Mouse (Mus musculus): ENCODE results near the gene Rev3l. TPM values are rescaled to one million over a fixed set of nuclear protein-coding genes. Genes with fewer than 3 reads are reported as not detected.

Gene Rev3l
- polyA plus RNA-seq, 1 experiment: 11.8 TPM

DNA sequence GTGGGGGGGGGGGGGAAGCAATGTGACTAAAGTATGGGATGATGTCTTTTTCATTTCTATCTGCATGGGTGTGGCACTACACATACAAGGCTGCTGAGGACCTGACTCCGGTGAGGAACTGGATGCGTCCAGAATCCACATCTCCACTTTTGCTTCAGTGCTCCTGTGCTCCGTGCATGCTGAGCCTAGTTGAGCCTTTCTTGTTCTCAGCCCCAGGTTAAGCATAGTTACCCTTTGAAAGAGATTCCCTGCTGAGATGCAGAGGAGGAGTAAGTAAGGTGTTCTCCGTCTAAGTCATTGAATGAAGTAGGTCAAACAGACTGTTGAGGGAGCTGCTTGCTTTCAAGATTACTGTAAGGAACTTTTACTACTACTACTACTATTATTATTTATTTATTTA, 4.3 kb downstream of the Rev3l start:
- no peak for DNase-seq
- Histone ChIP-seq H3K27me3 (replicated peaks; ENCODE audit: control insufficient read depth, insufficient read depth, low read length) (no peaks in the 10 kb centered on the region), H3K4me3 (ENCODE audit: insufficient read depth, low read depth, low read length) (no peak overlapping the region), H3K36me3 (ENCODE audit: control insufficient read depth, insufficient read depth, low read length) (no peaks in the 10 kb centered on the region), H3K27ac (ENCODE audit: insufficient read depth, low read depth, low read length) (no peak overlapping the region), H3K4me1 (ENCODE audit: control insufficient read depth, insufficient read depth, low read length) (no peaks in the 10 kb centered on the region; the same call in 1 of the 2 replicates)
- 75% methylated on average over 4 of the region's 4 CpGs for WGBS
- TF ChIP-seq CTCF (conservative IDR thresholded peaks at IDR 0.05; ENCODE audit: insufficient read depth, insufficient read length, low read depth, low read length): no peak
- no peak for TF ChIP-seq POLR2A (IDR thresholded peaks at IDR 0.05; ENCODE audit: low read depth, low read length)

DNA sequence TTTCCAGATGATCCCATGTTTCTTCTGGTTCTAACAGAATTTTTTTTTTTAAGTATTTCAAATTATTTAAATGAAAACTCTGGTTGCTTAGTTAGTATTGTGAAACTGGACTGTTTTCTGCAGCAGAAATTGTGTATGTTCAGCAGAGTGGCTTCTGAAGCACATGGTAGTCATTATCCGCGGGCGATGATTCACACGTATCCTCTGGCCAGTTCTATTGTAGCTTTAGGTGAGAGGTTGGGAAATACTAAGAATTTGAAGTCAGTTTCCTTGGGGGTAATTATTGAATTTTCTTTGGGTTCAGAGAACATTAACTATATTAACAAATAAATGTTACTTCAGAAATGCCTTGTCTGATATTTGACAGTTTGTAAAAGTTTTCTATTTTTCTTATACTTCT, 10.1 kb downstream of the Rev3l start:
- Histone ChIP-seq H3K36me3 (ENCODE audit: control insufficient read depth, insufficient read depth, low read length) (no peaks in the 10 kb centered on the region), H3K27ac (ENCODE audit: insufficient read depth, low read depth, low read length) (no peak overlapping the region), H3K27me3 (replicated peaks; ENCODE audit: control insufficient read depth, insufficient read depth, low read length) (no peaks in the 10 kb centered on the region), H3K4me1 (ENCODE audit: control insufficient read depth, insufficient read depth, low read length) (no peaks in the 10 kb centered on the region), H3K4me3 (ENCODE audit: insufficient read depth, low read depth, low read length) (no peak overlapping the region)
- no peak for DNase-seq
- TF ChIP-seq POLR2A (IDR thresholded peaks at IDR 0.05; ENCODE audit: low read depth, low read length): no peak
- no peak for TF ChIP-seq CTCF (conservative IDR thresholded peaks at IDR 0.05; ENCODE audit: insufficient read depth, insufficient read length, low read depth, low read length)
- WGBS: 70% methylated on average over 4 of the region's 4 CpGs

DNA sequence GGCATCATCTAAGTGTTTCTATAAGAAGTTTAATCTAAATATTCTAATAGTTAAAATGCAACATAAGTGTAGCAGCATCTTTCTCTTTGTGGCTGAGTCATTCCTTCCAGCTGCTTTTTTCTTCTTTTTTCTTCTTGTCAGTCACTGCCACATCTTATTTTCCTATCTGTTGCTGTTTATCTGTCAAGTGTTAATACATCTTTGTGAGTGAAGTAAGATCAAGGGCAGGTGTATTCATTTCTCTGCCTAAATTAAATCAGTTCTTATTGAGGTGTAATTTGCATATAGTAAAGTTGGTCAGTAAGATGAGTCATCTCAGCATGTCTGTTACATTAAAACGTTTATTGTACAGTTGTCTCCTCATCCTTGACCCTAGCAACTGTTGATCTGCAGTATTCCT, 32.8 kb downstream of the Rev3l start:
- Histone ChIP-seq H3K27me3 (replicated peaks; ENCODE audit: control insufficient read depth, insufficient read depth, low read length) (no peaks in the 10 kb centered on the region), H3K36me3 (ENCODE audit: control insufficient read depth, insufficient read depth, low read length) (no peaks in the 10 kb centered on the region), H3K4me1 (ENCODE audit: control insufficient read depth, insufficient read depth, low read length) (no peaks in the 10 kb centered on the region), H3K4me3 (ENCODE audit: insufficient read depth, low read depth, low read length) (no peak overlapping the region), H3K27ac (ENCODE audit: insufficient read depth, low read depth, low read length) (no peak overlapping the region)
- TF ChIP-seq CTCF (conservative IDR thresholded peaks at IDR 0.05; ENCODE audit: insufficient read depth, insufficient read length, low read depth, low read length) (no peak), POLR2A (IDR thresholded peaks at IDR 0.05; ENCODE audit: low read depth, low read length) (no peak)
- WGBS: 71% methylated on average over 1 of the region's 1 CpGs
- DNase-seq: no peak

DNA sequence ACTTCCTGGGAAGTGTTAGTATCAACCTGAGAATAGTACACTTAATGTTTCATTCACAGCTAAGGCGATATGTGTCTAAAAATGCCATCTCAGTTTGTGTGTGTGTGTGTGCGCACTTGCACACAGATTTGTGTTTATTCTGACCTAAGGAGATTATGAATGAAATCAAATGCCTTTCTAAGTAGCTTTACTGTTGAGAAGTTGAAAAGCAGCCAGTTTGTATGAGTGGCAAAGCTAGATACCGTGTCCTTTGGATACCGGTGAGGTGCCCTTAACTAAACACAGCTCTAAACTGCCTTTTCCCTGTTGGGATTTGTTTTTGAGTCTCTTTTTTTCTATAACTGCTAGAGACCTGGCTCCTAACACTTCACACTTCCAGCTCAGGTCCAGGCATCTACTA, 34.8 kb downstream of the Rev3l start:
- no peaks in the 10 kb centered on the region for H3K36me3 ChIP-seq (ENCODE audit: control insufficient read depth, insufficient read depth, low read length)
- no peak overlapping the region for H3K27ac ChIP-seq (ENCODE audit: insufficient read depth, low read depth, low read length)
- 65% methylated on average over 4 of the region's 4 CpGs for WGBS
- TF ChIP-seq CTCF (conservative IDR thresholded peaks at IDR 0.05; ENCODE audit: insufficient read depth, insufficient read length, low read depth, low read length) (no peak), POLR2A (IDR thresholded peaks at IDR 0.05; ENCODE audit: low read depth, low read length) (no peak)
- no peak overlapping the region for H3K4me3 ChIP-seq (ENCODE audit: insufficient read depth, low read depth, low read length)
- DNase-seq: no peak
- H3K4me1 ChIP-seq (ENCODE audit: control insufficient read depth, insufficient read depth, low read length): no peaks in the 10 kb centered on the region
- no peaks in the 10 kb centered on the region for H3K27me3 ChIP-seq (replicated peaks; ENCODE audit: control insufficient read depth, insufficient read depth, low read length)

DNA sequence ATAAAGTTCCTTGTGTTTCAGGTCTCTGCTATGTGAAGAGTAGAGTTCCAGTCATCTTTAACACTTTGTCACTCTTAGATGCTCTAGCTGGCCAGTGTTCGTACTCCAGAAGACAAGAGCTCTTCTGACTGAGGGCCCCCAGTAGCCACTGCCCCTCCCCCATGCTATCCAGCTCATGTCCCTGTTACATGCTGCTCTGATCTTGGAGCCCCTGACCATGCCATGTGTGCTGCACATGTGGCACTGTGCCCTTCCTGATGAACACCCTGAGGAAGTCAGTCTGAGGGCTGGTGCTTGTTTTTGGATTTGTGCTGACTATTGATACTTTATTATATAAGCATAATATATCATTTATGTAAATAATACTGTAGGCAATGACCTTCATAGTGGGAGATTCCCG, 40.3 kb downstream of the Rev3l start:
- DNase-seq: no peak
- no peaks in the 10 kb centered on the region for H3K27me3 ChIP-seq (replicated peaks; ENCODE audit: control insufficient read depth, insufficient read depth, low read length)
- H3K27ac ChIP-seq (ENCODE audit: insufficient read depth, low read depth, low read length): no peak overlapping the region
- TF ChIP-seq POLR2A (IDR thresholded peaks at IDR 0.05; ENCODE audit: low read depth, low read length) (no peak), CTCF (conservative IDR thresholded peaks at IDR 0.05; ENCODE audit: insufficient read depth, insufficient read length, low read depth, low read length) (no peak)
- no peaks in the 10 kb centered on the region; the same call in 1 of the 2 replicates for H3K4me1 ChIP-seq (ENCODE audit: control insufficient read depth, insufficient read depth, low read length)
- no peaks in the 10 kb centered on the region for H3K36me3 ChIP-seq (ENCODE audit: control insufficient read depth, insufficient read depth, low read length)
- 71% methylated on average over 2 of the region's 2 CpGs for WGBS
- H3K4me3 ChIP-seq (ENCODE audit: insufficient read depth, low read depth, low read length): no peak overlapping the region

DNA sequence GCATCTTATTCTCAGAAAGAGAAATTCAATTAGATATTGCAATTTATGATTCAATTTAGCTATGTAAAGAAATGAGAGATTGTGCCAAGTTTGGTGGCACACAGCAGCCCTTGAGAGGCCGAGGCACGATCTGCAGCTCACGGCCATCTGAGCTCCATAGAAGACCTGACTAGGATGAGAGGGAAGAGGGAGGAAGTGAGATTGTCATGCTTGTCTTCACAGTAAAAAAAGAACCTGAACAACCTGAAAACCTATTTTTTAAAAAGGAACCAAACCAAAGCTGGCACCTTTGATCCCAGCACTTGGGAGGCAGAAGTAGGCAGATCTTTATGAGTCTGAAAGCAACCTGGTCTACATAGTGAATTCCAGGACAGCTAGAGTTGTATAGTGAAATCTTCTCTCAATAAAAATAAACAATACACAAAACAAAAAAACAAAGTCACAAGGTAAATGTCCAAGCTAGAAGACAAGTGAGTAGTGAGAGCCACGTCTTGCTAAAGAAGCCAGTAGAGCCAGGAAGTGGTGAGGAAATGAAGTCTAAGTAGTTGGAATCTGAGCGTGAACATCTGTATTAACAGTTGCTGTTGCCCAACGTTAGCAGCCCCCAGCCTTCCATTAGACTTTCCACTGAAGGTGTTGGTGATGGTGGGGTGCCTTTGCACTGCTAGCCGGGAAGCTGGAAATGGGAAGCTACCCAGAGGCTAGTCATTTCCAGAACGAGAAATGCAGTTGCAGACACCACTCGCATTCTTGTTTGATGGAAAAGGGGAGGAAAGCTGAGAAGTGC, 42.2 kb downstream of the Rev3l start:
- peaks cover 6% of the 10 kb centered on the region; the same call in 1 of the 2 replicates for H3K4me1 ChIP-seq (ENCODE audit: control insufficient read depth, insufficient read depth, low read length)
- no peak for DNase-seq
- no peak for TF ChIP-seq POLR2A (IDR thresholded peaks at IDR 0.05; ENCODE audit: low read depth, low read length)
- no peak for TF ChIP-seq CTCF (conservative IDR thresholded peaks at IDR 0.05; ENCODE audit: insufficient read depth, insufficient read length, low read depth, low read length)
- H3K4me3 ChIP-seq (ENCODE audit: insufficient read depth, low read depth, low read length): no peak overlapping the region
- 61% methylated on average over 9 of the region's 9 CpGs for WGBS
- H3K36me3 ChIP-seq (ENCODE audit: control insufficient read depth, insufficient read depth, low read length): no peaks in the 10 kb centered on the region
- no peak overlapping the region for H3K27ac ChIP-seq (ENCODE audit: insufficient read depth, low read depth, low read length)
- no peaks in the 10 kb centered on the region for H3K27me3 ChIP-seq (replicated peaks; ENCODE audit: control insufficient read depth, insufficient read depth, low read length)

DNA sequence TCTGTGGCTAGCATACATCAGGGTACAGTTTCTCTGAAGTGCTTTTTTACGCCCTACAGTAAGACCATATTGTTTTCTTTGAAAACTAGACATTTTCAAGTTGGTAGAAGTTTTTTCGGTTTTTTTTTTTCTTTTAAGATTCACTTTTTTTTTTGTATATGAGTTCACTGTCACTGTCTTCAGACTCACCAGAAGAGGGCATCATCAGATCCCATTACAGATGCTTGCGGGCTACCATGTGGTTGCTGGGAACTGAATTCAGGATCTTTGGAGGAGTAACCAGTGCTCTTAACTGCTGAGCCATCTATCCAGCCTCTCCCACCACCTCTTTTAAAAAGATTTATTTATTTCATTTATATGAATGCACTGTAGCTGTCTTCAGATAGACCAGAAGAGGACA, 45.0 kb downstream of the Rev3l start:
- WGBS: 84% methylated on average over 3 of the region's 3 CpGs
- Histone ChIP-seq H3K4me3 (ENCODE audit: insufficient read depth, low read depth, low read length) (no peak overlapping the region), H3K4me1 (ENCODE audit: control insufficient read depth, insufficient read depth, low read length) (peaks cover 6% of the 10 kb centered on the region; the same call in 1 of the 2 replicates), H3K36me3 (ENCODE audit: control insufficient read depth, insufficient read depth, low read length) (no peaks in the 10 kb centered on the region), H3K27ac (ENCODE audit: insufficient read depth, low read depth, low read length) (no peak overlapping the region), H3K27me3 (replicated peaks; ENCODE audit: control insufficient read depth, insufficient read depth, low read length) (no peaks in the 10 kb centered on the region)
- DNase-seq: no peak
- TF ChIP-seq CTCF (conservative IDR thresholded peaks at IDR 0.05; ENCODE audit: insufficient read depth, insufficient read length, low read depth, low read length): no peak
